Mouse (Mus musculus) midbrain, embryonic 15.5 days (tissue): ENCODE data around the gene Rapgef5. TPM values are rescaled to one million over a fixed set of nuclear protein-coding genes. Genes with fewer than 3 reads are reported as not detected.
A peak's percentile ranks its signal among the peaks of the same experiment; 100 is the strongest.

Experiments used
- ATAC-seq: fragments of 200-750 bp; cut with Nextera tagmentation; replicated peaks from 2 replicates; pipeline ENCODE4 v1.8.0; 2017; ENCODE audit warnings: moderate TSS enrichment
- H3K27ac ChIP-seq: fragments of 300-500 bp; sonication (generic); 2 replicates; pipeline ENCODE4 v1.5.1; 2015; ENCODE audit warnings: mild to moderate bottlenecking, inconsistent platforms
- H3K27me3 ChIP-seq: fragments of 300-500 bp; sonication (generic); replicated peaks from 2 replicates; pipeline ENCODE4 v1.6.1; 2015; ENCODE audit warnings: inconsistent platforms
- H3K36me3 ChIP-seq: fragments of 300-500 bp; sonication (generic); replicated peaks from 2 replicates; pipeline ENCODE4 v1.6.1; 2015; ENCODE audit warnings: inconsistent platforms
- H3K4me1 ChIP-seq: fragments of 300-500 bp; sonication (generic); 2 replicates; pipeline ENCODE4 v1.6.1; 2015; ENCODE audit warnings: inconsistent platforms
- H3K4me2 ChIP-seq: fragments of 300-500 bp; sonication (generic); 2 replicates; pipeline ENCODE4 v1.6.1; 2015; ENCODE audit warnings: inconsistent platforms, mild to moderate bottlenecking, moderate library complexity
- H3K4me3 ChIP-seq: fragments of 300-500 bp; sonication (generic); 2 replicates; pipeline ENCODE4 v1.5.1; 2015; ENCODE audit warnings: mild to moderate bottlenecking, inconsistent platforms
- H3K9ac ChIP-seq: fragments of 300-500 bp; sonication (generic); 2 replicates; pipeline ENCODE4 v1.6.1; 2015; ENCODE audit warnings: mild to moderate bottlenecking, inconsistent platforms
- H3K9me3 ChIP-seq: fragments of 300-500 bp; sonication (generic); 2 replicates; pipeline ENCODE4 v1.6.1; 2016; ENCODE audit warnings: inconsistent platforms
- WGBS: fragments of 180-500 bp; shearing (Covaris S2); methylation state at CpG from one replicate; pipeline ENCODE4 v1.1.7; 2015; ENCODE audit warnings: mixed read lengths; 5-methylcytosine and 5-hydroxymethylcytosine counted together
- polyA plus RNA-seq: library from polyadenylated mRNA; unstranded; fragments of >200 nt; fragmentation: Nextera tagmentation; extraction: Ambion mirVana; gene quantifications from 2 replicates; pipeline ENCODE4 v1.2.1, GENCODE M21; 2015

Gene Rapgef5
- polyA plus RNA-seq, 1 experiment from 2014 or later: 46.3 TPM

GRCm38 (mm10) chr12:117737332-117738031, 221.2 kb downstream of the Rapgef5 start:
- no peaks in the 10 kb centered on the region for H3K36me3 ChIP-seq
- no peak overlapping the region for H3K4me3 ChIP-seq
- WGBS: 70% methylated on average over 11 of the region's 11 CpGs
- peak; percentile 51 for ATAC-seq
- H3K4me2 ChIP-seq: no peak overlapping the region
- peaks cover 24% of the 10 kb centered on the region for H3K4me1 ChIP-seq
- no peaks in the 10 kb centered on the region for H3K9me3 ChIP-seq
- no peak overlapping the region for H3K9ac ChIP-seq
- H3K27ac ChIP-seq: peak overlapping the region; percentile 65
- no peaks in the 10 kb centered on the region for H3K27me3 ChIP-seq

- H3K4me1 ChIP-seq: peaks cover 13% of the 10 kb centered on the region; the same call in 1 of the 2 replicates
- 71% methylated on average over 1 of the region's 1 CpGs for WGBS
- no peak overlapping the region for H3K27ac ChIP-seq
- no peak for ATAC-seq
- no peak overlapping the region for H3K4me2 ChIP-seq
- no peak overlapping the region for H3K4me3 ChIP-seq
- H3K36me3 ChIP-seq: peaks cover 10% of the 10 kb centered on the region; the same call in 1 of the 2 replicates
- H3K9me3 ChIP-seq: no peaks in the 10 kb centered on the region
- no peak overlapping the region for H3K9ac ChIP-seq
- no peaks in the 10 kb centered on the region for H3K27me3 ChIP-seq
These were observed 226.2 kb downstream of the Rapgef5 start for GRCm38 (mm10) chr12:117742487-117742886.

- Histone ChIP-seq H3K4me1 (peaks cover 7% of the 10 kb centered on the region; the same call in 1 of the 2 replicates), H3K27ac (0 out of 2 replicates have a peak overlapping the region, but pooled peaks have one; percentile 45), H3K4me3 (no peak overlapping the region), H3K27me3 (no peaks in the 10 kb centered on the region), H3K9me3 (no peaks in the 10 kb centered on the region), H3K4me2 (no peak overlapping the region), H3K36me3 (peaks cover 22% of the 10 kb centered on the region), H3K9ac (no peak overlapping the region)
- ATAC-seq: 0 out of 2 replicates have a peak, but pooled peaks have one; percentile 35
- WGBS: 19% methylated on average over 8 of the region's 8 CpGs
These were observed 228.6 kb downstream of the Rapgef5 start for GRCm38 (mm10) chr12:117744580-117745483.

GRCm38 (mm10) chr12:117746611-117747010, 230.3 kb downstream of the Rapgef5 start:
- no peak overlapping the region for H3K4me3 ChIP-seq
- H3K27ac ChIP-seq: no peak overlapping the region
- no peaks in the 10 kb centered on the region for H3K9me3 ChIP-seq
- ATAC-seq: no peak
- no peaks in the 10 kb centered on the region for H3K27me3 ChIP-seq
- peaks cover 22% of the 10 kb centered on the region for H3K36me3 ChIP-seq
- WGBS: 88% methylated on average over 7 of the region's 7 CpGs
- peaks cover 18% of the 10 kb centered on the region for H3K4me1 ChIP-seq
- H3K4me2 ChIP-seq: no peak overlapping the region
- no peak overlapping the region for H3K9ac ChIP-seq

GRCm38 (mm10) chr12:117751045-117751444, 234.8 kb downstream of the Rapgef5 start:
- ATAC-seq: peak; percentile 71
- Histone ChIP-seq H3K4me2 (peak overlapping the region; percentile 32), H3K4me3 (no peak overlapping the region), H3K36me3 (peaks cover 14% of the 10 kb centered on the region; the same call in 1 of the 2 replicates), H3K27ac (peak overlapping the region; percentile 79), H3K9ac (no peak overlapping the region), H3K27me3 (no peaks in the 10 kb centered on the region), H3K4me1 (peaks cover 21% of the 10 kb centered on the region), H3K9me3 (no peaks in the 10 kb centered on the region)
- WGBS: 9% methylated on average over 9 of the region's 9 CpGs

GRCm38 (mm10) chr12:117751520-117752383, 235.5 kb downstream of the Rapgef5 start:
- 13% methylated on average over 25 of the region's 25 CpGs for WGBS
- Histone ChIP-seq H3K27ac (peak overlapping the region; percentile 79), H3K4me1 (peaks cover 21% of the 10 kb centered on the region), H3K9me3 (no peaks in the 10 kb centered on the region), H3K9ac (no peak overlapping the region), H3K4me3 (0 out of 2 replicates have a peak overlapping the region, but pooled peaks have one; percentile 10), H3K27me3 (no peaks in the 10 kb centered on the region), H3K4me2 (peak overlapping the region; percentile 32), H3K36me3 (peaks cover 12% of the 10 kb centered on the region; the same call in 1 of the 2 replicates)
- peak; percentile 82 for ATAC-seq

GRCm38 (mm10) chr12:117756010-117756409, 239.7 kb downstream of the Rapgef5 start:
- no peak overlapping the region for H3K4me3 ChIP-seq
- H3K27ac ChIP-seq: no peak overlapping the region
- H3K9me3 ChIP-seq: no peaks in the 10 kb centered on the region
- WGBS: 81% methylated on average over 7 of the region's 7 CpGs
- H3K27me3 ChIP-seq: no peaks in the 10 kb centered on the region
- H3K4me2 ChIP-seq: no peak overlapping the region
- peaks cover 15% of the 10 kb centered on the region for H3K4me1 ChIP-seq
- H3K9ac ChIP-seq: no peak overlapping the region
- ATAC-seq: no peak
- H3K36me3 ChIP-seq: no peaks in the 10 kb centered on the region

GRCm38 (mm10) chr12:117760373-117760772, 244.1 kb downstream of the Rapgef5 start:
- Histone ChIP-seq H3K27ac (no peak overlapping the region), H3K4me1 (peaks cover 9% of the 10 kb centered on the region; the same call in 1 of the 2 replicates), H3K36me3 (no peaks in the 10 kb centered on the region), H3K4me2 (no peak overlapping the region), H3K4me3 (no peak overlapping the region), H3K9ac (no peak overlapping the region), H3K27me3 (no peaks in the 10 kb centered on the region), H3K9me3 (no peaks in the 10 kb centered on the region)
- no peak for ATAC-seq
- WGBS: 87% methylated on average over 5 of the region's 5 CpGs

- Histone ChIP-seq H3K27ac (no peak overlapping the region), H3K4me3 (no peak overlapping the region), H3K9me3 (no peaks in the 10 kb centered on the region), H3K9ac (no peak overlapping the region), H3K27me3 (no peaks in the 10 kb centered on the region), H3K36me3 (no peaks in the 10 kb centered on the region), H3K4me2 (no peak overlapping the region), H3K4me1 (peaks cover 9% of the 10 kb centered on the region; the same call in 1 of the 2 replicates)
- ATAC-seq: no peak
These were observed 244.6 kb downstream of the Rapgef5 start for GRCm38 (mm10) chr12:117760846-117761245.

GRCm38 (mm10) chr12:117761698-117762097, 245.4 kb downstream of the Rapgef5 start:
- Histone ChIP-seq H3K4me1 (peaks cover 9% of the 10 kb centered on the region; the same call in 1 of the 2 replicates), H3K4me2 (no peak overlapping the region), H3K9ac (no peak overlapping the region), H3K36me3 (no peaks in the 10 kb centered on the region), H3K4me3 (no peak overlapping the region), H3K27ac (no peak overlapping the region), H3K27me3 (no peaks in the 10 kb centered on the region), H3K9me3 (no peaks in the 10 kb centered on the region)
- 31% methylated on average over 1 of the region's 1 CpGs for WGBS
- peak; percentile 75 for ATAC-seq

GRCm38 (mm10) chr12:117763247-117763646, 247.0 kb downstream of the Rapgef5 start:
- no peak overlapping the region for H3K27ac ChIP-seq
- H3K4me2 ChIP-seq: no peak overlapping the region
- peaks cover 9% of the 10 kb centered on the region; the same call in 1 of the 2 replicates for H3K4me1 ChIP-seq
- no peak overlapping the region for H3K9ac ChIP-seq
- 85% methylated on average over 3 of the region's 3 CpGs for WGBS
- no peak overlapping the region for H3K4me3 ChIP-seq
- no peaks in the 10 kb centered on the region for H3K36me3 ChIP-seq
- H3K9me3 ChIP-seq: no peaks in the 10 kb centered on the region
- H3K27me3 ChIP-seq: no peaks in the 10 kb centered on the region
- ATAC-seq: no peak
